Mouse (Mus musculus): ENCODE measurements around the gene Cnrip1. TPM values are rescaled to one million over a fixed set of nuclear protein-coding genes. Genes with fewer than 3 reads are reported as not detected.
A peak's percentile ranks its signal among the peaks of the same experiment; 100 is the strongest.

Cnrip1 gene
- total and polyA plus RNA-seq, 2 experiments: 1.3 to 1.5 TPM

DNA sequence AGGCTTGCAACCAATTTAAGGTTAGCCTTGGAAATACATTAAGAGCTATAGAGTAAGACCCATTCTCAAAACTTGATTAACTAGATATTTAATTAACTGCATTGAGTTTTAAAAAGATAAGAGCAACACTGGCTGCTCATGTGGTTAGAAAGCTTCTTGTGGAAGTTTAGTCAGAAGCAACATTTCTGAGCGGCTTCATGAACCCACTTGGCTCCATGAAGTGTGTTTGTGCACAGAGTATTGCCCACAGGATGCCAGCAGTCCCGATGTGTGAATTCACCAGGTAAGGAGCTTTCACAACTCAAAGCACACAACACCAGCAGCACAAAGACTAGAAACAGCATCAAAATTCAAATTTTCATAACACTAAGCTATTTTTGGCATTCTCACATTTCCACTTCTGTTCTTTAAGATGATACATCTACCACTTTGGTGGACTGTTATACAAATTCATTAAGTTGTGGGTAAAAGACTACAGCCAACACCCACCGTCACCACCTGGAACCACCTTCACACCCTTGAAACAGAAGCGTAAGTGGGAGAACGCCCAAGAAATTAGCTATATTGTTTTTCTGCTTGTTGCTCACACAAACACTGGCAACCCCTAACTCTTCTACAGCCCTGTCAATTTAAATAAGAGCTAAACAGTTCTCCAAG lies 43.7 kb upstream of the Cnrip1 start:
- no peaks in the 10 kb centered on the region for H3K27me3 ChIP-seq (ENCODE audit: control insufficient read depth, insufficient read depth, low read length)
- no peaks in the 10 kb centered on the region for H3K79me2 ChIP-seq (ENCODE audit: control insufficient read depth, insufficient read depth, low read length)
- H3K9ac ChIP-seq (ENCODE audit: low read depth, low read length): no peak overlapping the region
- no peak for TF ChIP-seq CTCF (IDR thresholded peaks at IDR 0.05; ENCODE audit: low read depth, low read length)
- no peak for TF ChIP-seq POLR2A (IDR thresholded peaks at IDR 0.05; ENCODE audit: extremely low read depth, insufficient read depth, low read length)
- H3K4me3 ChIP-seq (ENCODE audit: insufficient read depth, low read depth, low read length): no peak overlapping the region
- no peaks in the 10 kb centered on the region for H3K36me3 ChIP-seq (ENCODE audit: control insufficient read depth, insufficient read depth, low read length)
- H3K4me1 ChIP-seq (ENCODE audit: control insufficient read depth, insufficient read depth, low read length): no peaks in the 10 kb centered on the region; the same call in 1 of the 2 replicates
- H3K27ac ChIP-seq (replicated peaks; ENCODE audit: insufficient read depth, low read depth, low read length): no peak overlapping the region
- 87% methylated on average over 5 of the region's 5 CpGs for WGBS
- no peak for DNase-seq (ENCODE audit: extremely low read depth, low read depth, low spot score)

DNA sequence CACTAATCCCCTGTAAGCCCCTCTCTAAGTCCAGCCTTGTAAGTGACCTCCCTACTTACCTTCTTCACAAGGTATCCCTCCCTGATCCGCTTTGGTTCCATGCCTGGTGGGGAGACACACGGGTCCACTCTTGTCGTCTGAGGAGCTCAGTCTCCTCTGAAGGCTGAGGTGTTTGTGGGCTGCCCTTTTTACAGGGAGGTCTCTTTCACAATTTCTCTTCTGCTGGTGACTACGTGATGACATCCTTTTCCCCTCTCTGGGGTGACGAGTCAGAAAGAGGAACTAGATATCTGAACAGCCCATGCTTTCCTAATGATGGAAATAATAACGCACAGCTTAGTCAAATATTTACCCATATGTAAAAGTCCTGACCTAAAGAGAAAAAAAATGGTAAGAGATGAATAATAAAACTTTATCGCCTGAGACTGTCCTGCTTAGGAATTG lies 42.9 kb upstream of the Cnrip1 start:
- DNase-seq (ENCODE audit: extremely low read depth, low read depth, low spot score): peak; percentile 22
- Histone ChIP-seq H3K79me2 (ENCODE audit: control insufficient read depth, insufficient read depth, low read length) (no peaks in the 10 kb centered on the region), H3K27ac (replicated peaks; ENCODE audit: insufficient read depth, low read depth, low read length) (peak overlapping the region; percentile 41), H3K36me3 (ENCODE audit: control insufficient read depth, insufficient read depth, low read length) (no peaks in the 10 kb centered on the region), H3K9ac (ENCODE audit: low read depth, low read length) (peak overlapping the region; percentile 14; the same call in 1 of the 2 replicates), H3K27me3 (ENCODE audit: control insufficient read depth, insufficient read depth, low read length) (no peaks in the 10 kb centered on the region), H3K4me3 (ENCODE audit: insufficient read depth, low read depth, low read length) (peak overlapping the region; percentile 42), H3K4me1 (ENCODE audit: control insufficient read depth, insufficient read depth, low read length) (no peaks in the 10 kb centered on the region; the same call in 1 of the 2 replicates)
- TF ChIP-seq CTCF (IDR thresholded peaks at IDR 0.05; ENCODE audit: low read depth, low read length) (no peak), POLR2A (IDR thresholded peaks at IDR 0.05; ENCODE audit: extremely low read depth, insufficient read depth, low read length) (no peak)
- 55% methylated on average over 7 of the region's 7 CpGs for WGBS

DNA sequence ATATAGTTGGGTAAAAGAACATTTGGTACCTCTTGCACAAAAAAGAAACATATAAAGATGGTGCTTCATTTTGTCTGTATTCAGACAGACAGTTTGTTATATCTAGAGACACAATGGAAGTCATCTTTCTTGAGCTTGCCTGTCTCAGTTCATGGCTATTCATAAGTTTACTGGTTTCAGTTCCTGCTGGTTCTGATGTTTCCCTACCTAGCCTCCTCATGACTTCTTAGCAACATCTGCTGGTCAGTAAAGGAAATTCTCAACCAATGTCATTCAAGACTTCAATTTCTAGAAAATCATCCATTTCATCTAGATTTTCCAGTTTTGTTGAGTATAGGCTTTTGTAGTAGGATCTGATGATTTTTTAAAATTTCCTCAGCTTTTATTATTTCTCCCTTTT lies 38.4 kb upstream of the Cnrip1 start:
- no peak overlapping the region for H3K4me3 ChIP-seq (ENCODE audit: insufficient read depth, low read depth, low read length)
- H3K27me3 ChIP-seq (ENCODE audit: control insufficient read depth, insufficient read depth, low read length): no peaks in the 10 kb centered on the region
- no peaks in the 10 kb centered on the region for H3K4me1 ChIP-seq (ENCODE audit: control insufficient read depth, insufficient read depth, low read length)
- H3K79me2 ChIP-seq (ENCODE audit: control insufficient read depth, insufficient read depth, low read length): no peaks in the 10 kb centered on the region
- no peak for TF ChIP-seq POLR2A (IDR thresholded peaks at IDR 0.05; ENCODE audit: extremely low read depth, insufficient read depth, low read length)
- TF ChIP-seq CTCF (IDR thresholded peaks at IDR 0.05; ENCODE audit: low read depth, low read length): peak; percentile 18; the same call in 1 of the 2 replicates
- H3K9ac ChIP-seq (ENCODE audit: low read depth, low read length): no peak overlapping the region
- peak; percentile 11 for DNase-seq (ENCODE audit: extremely low read depth, low read depth, low spot score)
- no peak overlapping the region for H3K27ac ChIP-seq (replicated peaks; ENCODE audit: insufficient read depth, low read depth, low read length)
- no peaks in the 10 kb centered on the region for H3K36me3 ChIP-seq (ENCODE audit: control insufficient read depth, insufficient read depth, low read length)

DNA sequence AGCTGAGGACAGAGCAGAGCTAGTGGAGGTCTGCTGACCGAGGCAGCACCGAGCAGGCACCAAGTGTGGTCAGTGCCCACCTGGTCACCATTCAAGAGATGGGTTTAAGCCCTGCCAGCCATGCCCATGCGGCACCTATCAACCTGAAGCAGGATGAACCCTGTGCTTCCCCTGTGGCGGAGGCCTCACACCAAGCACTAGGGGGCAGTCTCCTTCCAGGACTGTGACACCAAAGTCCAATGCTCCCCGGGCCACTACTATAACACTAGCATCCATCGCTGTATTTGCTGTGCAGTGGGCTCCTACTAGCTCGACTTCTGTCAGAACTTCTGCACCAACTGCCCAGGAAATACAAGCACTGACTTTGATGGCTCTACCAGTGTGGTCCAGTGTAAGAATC lies 32.1 kb upstream of the Cnrip1 start:
- no peaks in the 10 kb centered on the region for H3K27me3 ChIP-seq (ENCODE audit: control insufficient read depth, insufficient read depth, low read length)
- H3K36me3 ChIP-seq (ENCODE audit: control insufficient read depth, insufficient read depth, low read length): no peaks in the 10 kb centered on the region

DNA sequence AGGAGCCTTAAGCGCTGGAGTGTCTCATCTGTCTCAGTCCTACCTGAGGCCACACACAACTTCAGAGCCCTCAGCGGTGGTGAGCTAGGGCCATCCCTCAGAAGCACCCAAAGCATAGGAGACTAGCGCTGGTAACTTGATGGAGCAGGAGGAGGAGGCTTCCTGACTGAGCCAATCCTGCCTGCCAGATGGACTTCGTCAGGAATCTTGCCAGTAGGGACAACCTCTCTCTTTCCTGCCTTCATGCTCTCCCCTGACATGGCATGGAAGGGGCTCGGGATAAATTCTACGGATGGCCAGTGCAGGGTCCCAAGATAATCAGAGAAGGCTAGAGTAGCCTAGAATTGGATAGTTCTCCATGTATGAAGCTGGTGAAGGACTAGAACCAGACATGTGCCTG lies 28.2 kb upstream of the Cnrip1 start:
- Histone ChIP-seq H3K27ac (replicated peaks; ENCODE audit: insufficient read depth, low read depth, low read length) (no peak overlapping the region), H3K4me1 (ENCODE audit: control insufficient read depth, insufficient read depth, low read length) (no peaks in the 10 kb centered on the region), H3K79me2 (ENCODE audit: control insufficient read depth, insufficient read depth, low read length) (no peaks in the 10 kb centered on the region), H3K27me3 (ENCODE audit: control insufficient read depth, insufficient read depth, low read length) (no peaks in the 10 kb centered on the region), H3K4me3 (ENCODE audit: insufficient read depth, low read depth, low read length) (no peak overlapping the region), H3K36me3 (ENCODE audit: control insufficient read depth, insufficient read depth, low read length) (no peaks in the 10 kb centered on the region), H3K9ac (ENCODE audit: low read depth, low read length) (no peak overlapping the region)
- TF ChIP-seq POLR2A (IDR thresholded peaks at IDR 0.05; ENCODE audit: extremely low read depth, insufficient read depth, low read length): no peak
- TF ChIP-seq CTCF (IDR thresholded peaks at IDR 0.05; ENCODE audit: low read depth, low read length): no peak
- 82% methylated on average over 6 of the region's 6 CpGs for WGBS
- DNase-seq (ENCODE audit: extremely low read depth, low read depth, low spot score): no peak

More for the DNA sequence above, 32.1 kb upstream of the Cnrip1 start:
- WGBS: 83% methylated on average over 7 of the region's 7 CpGs
- no peaks in the 10 kb centered on the region for H3K79me2 ChIP-seq (ENCODE audit: control insufficient read depth, insufficient read depth, low read length)
- TF ChIP-seq CTCF (IDR thresholded peaks at IDR 0.05; ENCODE audit: low read depth, low read length): peak; percentile 48
- no peak for TF ChIP-seq POLR2A (IDR thresholded peaks at IDR 0.05; ENCODE audit: extremely low read depth, insufficient read depth, low read length)
- no peak overlapping the region for H3K27ac ChIP-seq (replicated peaks; ENCODE audit: insufficient read depth, low read depth, low read length)
- no peak overlapping the region for H3K9ac ChIP-seq (ENCODE audit: low read depth, low read length)
- no peak overlapping the region for H3K4me3 ChIP-seq (ENCODE audit: insufficient read depth, low read depth, low read length)
- H3K4me1 ChIP-seq (ENCODE audit: control insufficient read depth, insufficient read depth, low read length): no peaks in the 10 kb centered on the region
- DNase-seq (ENCODE audit: extremely low read depth, low read depth, low spot score): no peak

DNA sequence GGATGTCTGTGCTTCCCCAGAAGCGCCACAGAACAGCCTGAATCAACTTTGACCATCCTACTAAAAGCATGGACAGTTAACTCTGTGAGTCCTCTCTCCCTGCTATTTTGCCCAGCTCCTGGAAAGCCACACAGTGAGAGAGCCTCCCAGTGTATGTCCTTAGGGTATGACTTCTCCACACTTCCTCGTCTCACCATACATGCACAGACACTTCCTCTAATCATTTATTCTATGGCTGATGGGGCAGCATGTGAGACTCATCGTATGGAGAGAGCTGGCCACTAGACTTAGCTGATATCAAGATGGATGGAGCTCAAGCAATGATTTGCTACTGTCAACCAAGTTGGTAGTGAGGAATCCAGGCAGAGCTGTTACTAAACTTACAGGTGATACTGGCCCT lies 27.4 kb upstream of the Cnrip1 start:
- no peaks in the 10 kb centered on the region for H3K27me3 ChIP-seq (ENCODE audit: control insufficient read depth, insufficient read depth, low read length)
- 81% methylated on average over 3 of the region's 3 CpGs for WGBS
- no peak overlapping the region for H3K4me3 ChIP-seq (ENCODE audit: insufficient read depth, low read depth, low read length)
- DNase-seq (ENCODE audit: extremely low read depth, low read depth, low spot score): no peak
- H3K79me2 ChIP-seq (ENCODE audit: control insufficient read depth, insufficient read depth, low read length): no peaks in the 10 kb centered on the region
- TF ChIP-seq POLR2A (IDR thresholded peaks at IDR 0.05; ENCODE audit: extremely low read depth, insufficient read depth, low read length) (no peak), CTCF (IDR thresholded peaks at IDR 0.05; ENCODE audit: low read depth, low read length) (no peak)
- no peak overlapping the region for H3K9ac ChIP-seq (ENCODE audit: low read depth, low read length)
- no peak overlapping the region for H3K27ac ChIP-seq (replicated peaks; ENCODE audit: insufficient read depth, low read depth, low read length)
- H3K4me1 ChIP-seq (ENCODE audit: control insufficient read depth, insufficient read depth, low read length): no peaks in the 10 kb centered on the region
- no peaks in the 10 kb centered on the region for H3K36me3 ChIP-seq (ENCODE audit: control insufficient read depth, insufficient read depth, low read length)

Data from liver, adult 2 months (tissue).